Mouse (Mus musculus) brain, embryonic 14.5 days (tissue): ENCODE results near the gene Zfr.

Experiments
- CTCF ChIP-seq: fragments of 200-500 bp; IDR thresholded peaks from 2 replicates; pipeline ENCODE4 v1.5.1; 2012; ENCODE audit warnings: inconsistent platforms, mild to moderate bottlenecking, moderate library complexity, borderline replicate concordance; ENCODE audit not compliant: insufficient read depth, insufficient read length; ENCODE audit errors: extremely low read depth
- POLR2A ChIP-seq: fragments of 200-500 bp; IDR thresholded peaks from 2 replicates; pipeline ENCODE4 v1.6.1; 2012; ENCODE audit warnings: mild to moderate bottlenecking, inconsistent platforms, borderline replicate concordance; ENCODE audit not compliant: poor library complexity, insufficient read depth, insufficient read length, severe bottlenecking; ENCODE audit errors: extremely low read depth

DNA sequence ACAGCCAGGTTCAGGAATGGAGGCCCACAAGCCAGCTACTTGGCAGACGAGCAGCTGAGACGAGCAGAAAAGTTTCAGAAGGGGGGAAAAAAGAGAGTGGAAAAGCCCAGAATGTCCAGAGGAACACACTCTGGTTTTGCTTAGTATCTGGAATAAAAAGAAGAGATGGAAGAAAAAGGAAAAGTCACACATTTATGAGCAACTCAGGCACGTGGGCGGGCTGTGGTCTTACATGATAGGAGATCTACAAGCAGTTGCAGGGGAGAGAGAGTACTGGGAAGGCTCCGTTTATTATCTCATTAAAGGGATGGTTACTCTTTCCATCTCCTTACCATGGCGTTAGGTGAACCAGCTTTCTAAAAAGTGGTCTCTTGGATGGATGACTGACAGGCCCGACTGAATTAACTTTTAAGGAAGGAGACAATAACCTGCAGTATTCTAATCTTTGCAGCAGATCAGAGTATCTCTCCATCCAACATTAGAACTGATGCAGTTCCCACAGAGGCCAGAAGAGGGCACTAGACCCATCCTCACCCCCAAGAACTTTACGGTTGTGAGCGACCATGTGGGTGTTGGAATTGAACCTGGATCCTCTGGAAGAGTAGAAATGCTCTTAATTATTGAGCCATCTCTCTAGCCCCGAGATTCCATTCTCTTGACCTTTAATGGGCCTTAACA, 25.7 kb upstream of the Zfr start:
- TF ChIP-seq CTCF (peak; percentile 68; the same call in 1 of the 2 replicates), POLR2A (no peak)
